Mouse (Mus musculus) embryonic facial prominence, embryonic 10.5 days (tissue): ENCODE results near the gene Mrpl12. TPM values are rescaled to one million over a fixed set of nuclear protein-coding genes. Genes with fewer than 3 reads are reported as not detected.

ENCODE experiments used
- DNase-seq: peaks from one replicate; pipeline ENCODE4 v3.0.0-alpha.2; 2017; ENCODE audit warnings: low spot score
- H3K27ac ChIP-seq: fragments of 300-500 bp; sonication (generic); replicated peaks from 2 replicates; pipeline ENCODE4 v1.5.1; 2016; ENCODE audit warnings: mild to moderate bottlenecking
- H3K27me3 ChIP-seq: fragments of 300-500 bp; sonication (generic); replicated peaks from 2 replicates; pipeline ENCODE4 v1.6.1; 2016; ENCODE audit warnings: low read depth, mild to moderate bottlenecking; ENCODE audit not compliant: poor library complexity, severe bottlenecking
- H3K36me3 ChIP-seq: fragments of 300-500 bp; sonication (generic); replicated peaks from 2 replicates; pipeline ENCODE4 v1.6.1; 2016; ENCODE audit warnings: mild to moderate bottlenecking, moderate library complexity
- H3K4me1 ChIP-seq: fragments of 300-500 bp; sonication (generic); 2 replicates; pipeline ENCODE4 v1.6.1; 2016
- H3K4me3 ChIP-seq: fragments of 300-500 bp; sonication (generic); 2 replicates; pipeline ENCODE4 v1.5.1; 2016; ENCODE audit warnings: mild to moderate bottlenecking, moderate library complexity
- H3K9me3 ChIP-seq: fragments of 300-500 bp; sonication (generic); 2 replicates; pipeline ENCODE4 v1.6.1; 2016; ENCODE audit warnings: mild to moderate bottlenecking
- WGBS: fragments of 180-500 bp; shearing (Covaris S2); methylation state at CpG from one replicate; pipeline ENCODE4 v1.1.7; 2016; 5-methylcytosine and 5-hydroxymethylcytosine counted together
- polyA plus RNA-seq: library from polyadenylated mRNA; unstranded; fragments of >200 nt; fragmentation: Nextera tagmentation; extraction: Ambion mirVana; gene quantifications from 2 replicates; pipeline ENCODE4 v1.2.1, GENCODE M21; 2016

The Mrpl12 gene
- polyA plus RNA-seq, 1 experiment from 2014 or later: 206 TPM

DNA sequence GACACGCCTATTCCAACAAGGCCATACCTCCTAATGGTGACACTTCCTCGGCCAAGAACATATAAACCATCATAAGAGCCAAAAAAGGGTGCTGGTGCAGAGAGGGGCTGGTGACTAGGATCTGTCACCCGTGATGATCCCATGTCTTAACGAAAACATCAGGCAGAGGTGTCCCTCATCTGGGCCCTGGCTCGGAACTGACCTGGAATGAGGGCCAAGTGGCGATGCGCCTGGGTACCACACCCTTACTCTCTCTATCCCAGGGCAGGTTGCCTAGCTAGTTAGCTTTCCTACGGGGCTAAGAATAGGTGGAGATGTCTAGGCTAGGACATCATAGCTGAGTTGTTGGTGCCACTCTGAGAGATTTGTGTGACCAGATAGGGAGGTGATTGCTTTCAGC lies 49.7 kb downstream of the Mrpl12 start:
- DNase-seq: no peak
- Histone ChIP-seq H3K4me3 (no peak overlapping the region), H3K27me3 (peaks cover 59% of the 10 kb centered on the region), H3K36me3 (no peaks in the 10 kb centered on the region; the same call in 1 of the 2 replicates), H3K4me1 (peaks cover 29% of the 10 kb centered on the region), H3K27ac (no peak overlapping the region), H3K9me3 (no peaks in the 10 kb centered on the region)
- 82% methylated on average over 8 of the region's 8 CpGs for WGBS

DNA sequence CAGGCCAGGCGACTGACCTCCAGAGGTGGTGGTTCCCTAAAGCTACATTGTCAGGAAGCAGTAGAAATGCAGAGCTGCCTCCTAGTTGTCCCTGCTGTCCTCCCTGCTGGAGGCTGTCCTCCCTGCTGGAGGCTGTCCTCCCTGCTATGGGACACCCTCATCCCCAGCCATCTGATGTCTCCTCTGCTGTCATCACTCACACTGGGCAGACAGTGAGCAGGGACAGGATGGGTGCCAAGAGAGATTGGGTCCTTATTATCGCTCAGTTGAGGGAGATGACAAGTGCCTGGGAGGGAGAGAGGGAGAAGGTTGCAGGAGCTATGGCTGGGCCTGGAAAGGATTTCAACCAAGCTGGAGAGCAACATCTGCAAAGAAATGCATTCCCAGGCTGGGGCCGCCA lies 50.7 kb downstream of the Mrpl12 start:
- whole genome bisulfite sequencing: 76% methylated on average over 3 of the region's 3 CpGs
- no peak for DNase-seq
- Histone ChIP-seq H3K4me3 (no peak overlapping the region), H3K9me3 (no peaks in the 10 kb centered on the region), H3K27me3 (peaks cover 49% of the 10 kb centered on the region), H3K4me1 (peaks cover 38% of the 10 kb centered on the region), H3K36me3 (no peaks in the 10 kb centered on the region; the same call in 1 of the 2 replicates), H3K27ac (no peak overlapping the region)

GRCm38 (mm10) chr11:120535804-120536203 lies 51.4 kb downstream of the Mrpl12 start:
- Histone ChIP-seq H3K27me3 (peaks cover 42% of the 10 kb centered on the region), H3K36me3 (no peaks in the 10 kb centered on the region; the same call in 1 of the 2 replicates), H3K4me1 (peaks cover 38% of the 10 kb centered on the region), H3K4me3 (no peak overlapping the region), H3K27ac (no peak overlapping the region), H3K9me3 (no peaks in the 10 kb centered on the region)
- WGBS: 73% methylated on average over 3 of the region's 3 CpGs
- DNase-seq: no peak

DNA sequence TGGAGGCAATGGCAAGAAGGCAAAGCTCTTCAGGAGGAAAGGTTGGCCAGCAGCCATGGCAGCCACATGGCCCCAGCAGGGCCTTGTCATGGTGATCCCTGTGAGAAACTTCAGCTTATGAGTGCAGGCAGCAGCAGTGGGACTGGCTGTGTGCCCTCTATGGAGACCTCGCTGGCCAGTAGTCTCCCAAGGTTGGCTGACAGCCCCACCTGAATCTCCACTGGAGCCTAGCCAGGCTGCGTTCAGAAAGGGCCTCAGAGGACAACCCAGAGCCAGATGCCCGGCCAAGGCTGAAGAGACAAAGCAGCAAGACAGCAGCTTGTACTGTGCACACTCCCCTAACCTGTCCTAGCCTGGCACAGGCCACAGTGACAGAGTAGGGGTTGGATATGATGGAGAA lies 54.1 kb downstream of the Mrpl12 start:
- WGBS: 80% methylated on average over 3 of the region's 3 CpGs
- no peak for DNase-seq
- Histone ChIP-seq H3K9me3 (no peaks in the 10 kb centered on the region), H3K27me3 (peaks cover 15% of the 10 kb centered on the region), H3K4me1 (peaks cover 28% of the 10 kb centered on the region), H3K4me3 (0 out of 2 replicates have a peak overlapping the region, but pooled peaks have one; percentile 6), H3K36me3 (peaks cover 23% of the 10 kb centered on the region), H3K27ac (peak overlapping the region; percentile 85)

Other genes starting within 250 kb of the Mrpl12 start
- 3,067 and 3,150 TPM in 2 replicates for gene Actg1, start 136.1 kb upstream of the Mrpl12 start, polyA plus RNA-seq
- gene Fscn2, start 123.1 kb upstream of the Mrpl12 start, polyA plus RNA-seq: 0.10 and 0.19 TPM in 2 replicates
- gene Faap100, start 105.8 kb upstream of the Mrpl12 start, polyA plus RNA-seq: 38.3 and 39.0 TPM in 2 replicates
- gene Nploc4, start 46.9 kb upstream of the Mrpl12 start, polyA plus RNA-seq: 45.3 and 51.9 TPM in 2 replicates
- 0.69 and 1.5 TPM in 2 replicates for gene Tspan10, start 42.0 kb upstream of the Mrpl12 start, polyA plus RNA-seq
- 0.44 and 0.67 TPM in 2 replicates for gene Pde6g, start 31.1 kb upstream of the Mrpl12 start, polyA plus RNA-seq
- 8.5 and 12.8 TPM in 2 replicates for gene Oxld1, start 26.5 kb upstream of the Mrpl12 start, polyA plus RNA-seq
- 49.6 and 50.7 TPM in 2 replicates for gene Ccdc137, start 26.5 kb upstream of the Mrpl12 start, polyA plus RNA-seq
- gene Arl16, start 17.0 kb upstream of the Mrpl12 start, polyA plus RNA-seq: 55.9 and 66.9 TPM in 2 replicates
- gene Slc25a10, start 7.2 kb downstream of the Mrpl12 start, polyA plus RNA-seq: 68.6 and 69.4 TPM in 2 replicates
- gene Gcgr, start 46.1 kb downstream of the Mrpl12 start, polyA plus RNA-seq: 0.33 and 0.62 TPM in 2 replicates
- 201 and 221 TPM in 2 replicates for gene Mcrip1, start 65.1 kb downstream of the Mrpl12 start, polyA plus RNA-seq
- gene Ppp1r27, start 66.5 kb downstream of the Mrpl12 start, polyA plus RNA-seq: not detected in 2 replicates
- gene P4hb, start 88.6 kb downstream of the Mrpl12 start, polyA plus RNA-seq: 556 and 565 TPM in 2 replicates
- gene Arhgdia, start 97.0 kb downstream of the Mrpl12 start, polyA plus RNA-seq: 735 and 777 TPM in 2 replicates
- gene Alyref, start 113.8 kb downstream of the Mrpl12 start, polyA plus RNA-seq: 620 and 640 TPM in 2 replicates
- gene Anapc11, start 113.8 kb downstream of the Mrpl12 start, polyA plus RNA-seq: 192 and 198 TPM in 2 replicates
- gene Npb, start 123.9 kb downstream of the Mrpl12 start, polyA plus RNA-seq: not detected in 2 replicates
- 142 and 145 TPM in 2 replicates for gene Pcyt2, start 133.3 kb downstream of the Mrpl12 start, polyA plus RNA-seq
- gene Sirt7, start 140.6 kb downstream of the Mrpl12 start, polyA plus RNA-seq: 27.7 and 29.5 TPM in 2 replicates
- gene Mafg, start 149.0 kb downstream of the Mrpl12 start, polyA plus RNA-seq: 24.2 and 25.1 TPM in 2 replicates
- 32.7 and 33.7 TPM in 2 replicates for gene Pycr1, start 159.2 kb downstream of the Mrpl12 start, polyA plus RNA-seq
- gene Myadml2, start 163.5 kb downstream of the Mrpl12 start, polyA plus RNA-seq: not detected in 2 replicates
- gene Notum, start 176.6 kb downstream of the Mrpl12 start, polyA plus RNA-seq: 4.4 and 4.8 TPM in 2 replicates
- gene Aspscr1, start 188.4 kb downstream of the Mrpl12 start, polyA plus RNA-seq: 151 and 155 TPM in 2 replicates
- 119 and 124 TPM in 2 replicates for gene Cenpx, start 229.1 kb downstream of the Mrpl12 start, polyA plus RNA-seq
- gene Lrrc45, start 229.3 kb downstream of the Mrpl12 start, polyA plus RNA-seq: 56.8 and 58.9 TPM in 2 replicates
- gene Rac3, start 236.9 kb downstream of the Mrpl12 start, polyA plus RNA-seq: 27.2 and 31.2 TPM in 2 replicates
- 12.8 and 16.0 TPM in 2 replicates for gene Dcxr, start 242.7 kb downstream of the Mrpl12 start, polyA plus RNA-seq
- 2.6 and 2.9 TPM in 2 replicates for gene Cbr2, start 247.5 kb downstream of the Mrpl12 start, polyA plus RNA-seq